Mouse (Mus musculus) small intestine, adult 2 months (tissue): ENCODE results near the gene Rere. TPM values are rescaled to one million over a fixed set of nuclear protein-coding genes. Genes with fewer than 3 reads are reported as not detected.

Source experiments
- H3K27ac ChIP-seq: fragments of 200-500 bp; 2 replicates; pipeline ENCODE4 v1.5.1; 2012; ENCODE audit warnings: low read depth, low read length, control low read depth, inconsistent platforms; ENCODE audit not compliant: insufficient read depth
- H3K27me3 ChIP-seq: fragments of 200-500 bp; 2 replicates; pipeline ENCODE4 v1.6.1; 2012; ENCODE audit warnings: mild to moderate bottlenecking, moderate library complexity, low read length, inconsistent platforms; ENCODE audit not compliant: control insufficient read depth, insufficient read depth
- H3K36me3 ChIP-seq: fragments of 200-500 bp; 2 replicates; pipeline ENCODE4 v1.6.1; 2012; ENCODE audit warnings: mild to moderate bottlenecking, low read length, control low read depth, inconsistent platforms; ENCODE audit not compliant: control insufficient read depth, insufficient read depth
- H3K4me1 ChIP-seq: fragments of 200-500 bp; 2 replicates; pipeline ENCODE4 v1.6.1; 2012; ENCODE audit warnings: low read length, inconsistent platforms, mixed read lengths; ENCODE audit not compliant: control insufficient read depth, insufficient read depth, insufficient read length
- H3K4me3 ChIP-seq: fragments of 200-500 bp; 2 replicates; pipeline ENCODE4 v1.5.1; 2012; ENCODE audit warnings: low read depth, mild to moderate bottlenecking, control low read depth, inconsistent platforms, low read length, moderate library complexity
- CTCF ChIP-seq: fragments of 200-500 bp; IDR thresholded peaks from 2 replicates; pipeline ENCODE4 v1.5.1; 2012; ENCODE audit warnings: low read depth, mild to moderate bottlenecking, control low read depth, inconsistent platforms, low read length, moderate library complexity, mixed read lengths; ENCODE audit not compliant: insufficient replicate concordance, insufficient read length; ENCODE audit errors: extremely low read depth
- POLR2A ChIP-seq: fragments of 200-500 bp; IDR thresholded peaks from 2 replicates; pipeline ENCODE4 v1.6.1; 2012; ENCODE audit warnings: low read depth, mild to moderate bottlenecking, control low read depth, inconsistent platforms, low read length, moderate library complexity
- WGBS: fragments of 180-500 bp; shearing (Covaris S2); methylation state at CpG from one replicate; pipeline ENCODE4 v1.1.7; 2018; 5-methylcytosine and 5-hydroxymethylcytosine counted together
- polyA plus RNA-seq: library from polyadenylated mRNA; depleted of rRNA; stranded (reverse); fragments of >200 nt; gene quantifications from 2 replicates; pipeline ENCODE4 v1.2.3, GENCODE M21; 2012

The Rere gene
- polyA plus RNA-seq, 1 experiment: 72.8 TPM

GRCm38 (mm10) chr4:150327476-150327875 is 46.0 kb downstream of the Rere start:
- no peak overlapping the region for H3K27ac ChIP-seq
- no peak overlapping the region for H3K4me3 ChIP-seq
- no peak for TF ChIP-seq CTCF
- TF ChIP-seq POLR2A: no peak
- H3K4me1 ChIP-seq: no peaks in the 10 kb centered on the region; the same call in 1 of the 2 replicates
- H3K27me3 ChIP-seq: no peaks in the 10 kb centered on the region
- 83% methylated on average over 4 of the region's 4 CpGs for WGBS
- no peaks in the 10 kb centered on the region for H3K36me3 ChIP-seq

DNA sequence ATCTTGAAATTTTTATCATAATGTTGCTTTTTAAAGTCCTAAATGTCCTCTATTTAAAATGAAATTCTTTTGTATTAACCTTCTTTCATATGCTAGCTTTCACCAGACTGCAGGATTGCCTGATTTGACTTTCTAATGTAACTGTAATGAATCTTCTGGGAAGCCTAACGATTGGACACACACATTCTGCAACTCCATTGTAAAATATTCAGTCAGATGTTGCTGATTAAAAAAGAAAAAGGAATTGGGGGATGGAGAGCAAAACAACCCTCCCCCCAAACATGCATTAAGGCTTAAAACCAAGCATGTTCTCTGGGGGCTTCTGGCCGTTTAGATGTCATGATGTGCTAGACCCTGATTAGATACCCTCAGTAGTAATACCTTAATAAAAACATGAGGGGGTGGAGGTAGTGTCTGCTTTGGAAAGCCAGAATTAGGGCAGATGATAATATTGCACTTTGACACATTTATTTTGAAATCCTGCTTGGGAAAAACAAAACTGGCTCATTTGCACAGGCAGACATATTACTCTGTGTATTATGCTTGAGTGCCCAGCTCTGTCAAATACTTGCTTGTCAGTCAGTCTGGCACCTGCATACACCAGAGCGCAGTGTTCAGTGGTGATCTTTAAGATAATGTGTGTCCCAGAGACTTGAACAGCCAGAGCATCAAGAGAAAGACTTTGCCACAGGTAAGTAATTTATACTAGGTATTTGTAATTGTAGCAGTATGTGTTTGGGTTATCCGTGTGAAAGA is 52.7 kb downstream of the Rere start:
- Histone ChIP-seq H3K27ac (no peak overlapping the region), H3K4me3 (no peak overlapping the region), H3K4me1 (no peaks in the 10 kb centered on the region), H3K36me3 (no peaks in the 10 kb centered on the region), H3K27me3 (no peaks in the 10 kb centered on the region)
- TF ChIP-seq POLR2A (no peak), CTCF (no peak)
- WGBS: 82% methylated on average over 4 of the region's 4 CpGs

GRCm38 (mm10) chr4:150337260-150337659 is 55.8 kb downstream of the Rere start:
- no peak overlapping the region for H3K4me3 ChIP-seq
- H3K27me3 ChIP-seq: no peaks in the 10 kb centered on the region
- 95% methylated on average over 1 of the region's 1 CpGs for WGBS
- H3K36me3 ChIP-seq: no peaks in the 10 kb centered on the region; the same call in 1 of the 2 replicates
- H3K27ac ChIP-seq: no peak overlapping the region
- TF ChIP-seq CTCF (no peak), POLR2A (no peak)
- H3K4me1 ChIP-seq: no peaks in the 10 kb centered on the region

- Histone ChIP-seq H3K27me3 (no peaks in the 10 kb centered on the region), H3K36me3 (no peaks in the 10 kb centered on the region; the same call in 1 of the 2 replicates), H3K4me3 (no peak overlapping the region), H3K4me1 (no peaks in the 10 kb centered on the region), H3K27ac (no peak overlapping the region)
- WGBS: 70% methylated on average over 8 of the region's 8 CpGs
- TF ChIP-seq POLR2A (no peak), CTCF (no peak)
Observed at GRCm38 (mm10) chr4:150338906-150339650, 57.6 kb downstream of the Rere start.

DNA sequence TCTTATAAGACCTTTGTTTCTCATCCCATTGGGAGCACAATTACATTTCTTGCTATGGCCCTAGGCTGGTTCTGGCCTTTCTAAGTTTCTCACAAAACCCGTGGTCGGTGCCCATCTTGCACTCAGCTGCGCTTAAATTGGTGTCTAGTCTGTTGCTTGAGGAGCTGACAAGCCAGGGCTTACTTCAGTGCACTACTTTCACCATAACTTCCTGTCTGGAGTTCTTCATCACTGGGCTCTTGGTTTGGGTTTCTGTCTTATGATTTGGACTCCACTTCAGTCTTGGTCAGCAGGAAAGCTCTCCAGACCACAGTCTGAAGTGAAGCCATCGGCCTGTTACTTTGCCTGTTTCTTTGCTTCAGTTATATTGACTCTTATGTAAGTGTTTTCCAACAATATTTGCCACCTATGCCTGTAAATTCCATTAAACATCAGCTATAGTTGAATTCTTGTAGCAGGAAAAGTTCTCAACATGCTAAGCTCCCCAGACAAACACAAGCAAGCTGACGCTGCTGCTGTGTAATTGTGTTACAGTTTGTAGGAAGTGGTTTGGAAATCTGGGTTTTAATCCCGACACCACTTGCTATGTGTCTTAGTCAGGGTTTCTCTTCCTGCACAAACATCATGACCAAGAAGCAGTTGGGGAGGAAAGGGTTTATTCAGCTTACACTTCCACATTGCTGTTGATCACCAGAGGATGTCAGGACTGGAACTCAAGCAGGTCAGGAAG is 59.5 kb downstream of the Rere start:
- Histone ChIP-seq H3K27me3 (no peaks in the 10 kb centered on the region), H3K4me3 (no peak overlapping the region), H3K4me1 (no peaks in the 10 kb centered on the region; the same call in 1 of the 2 replicates), H3K27ac (no peak overlapping the region), H3K36me3 (no peaks in the 10 kb centered on the region; the same call in 1 of the 2 replicates)
- WGBS: 82% methylated on average over 6 of the region's 6 CpGs
- TF ChIP-seq CTCF: no peak
- TF ChIP-seq POLR2A: no peak

DNA sequence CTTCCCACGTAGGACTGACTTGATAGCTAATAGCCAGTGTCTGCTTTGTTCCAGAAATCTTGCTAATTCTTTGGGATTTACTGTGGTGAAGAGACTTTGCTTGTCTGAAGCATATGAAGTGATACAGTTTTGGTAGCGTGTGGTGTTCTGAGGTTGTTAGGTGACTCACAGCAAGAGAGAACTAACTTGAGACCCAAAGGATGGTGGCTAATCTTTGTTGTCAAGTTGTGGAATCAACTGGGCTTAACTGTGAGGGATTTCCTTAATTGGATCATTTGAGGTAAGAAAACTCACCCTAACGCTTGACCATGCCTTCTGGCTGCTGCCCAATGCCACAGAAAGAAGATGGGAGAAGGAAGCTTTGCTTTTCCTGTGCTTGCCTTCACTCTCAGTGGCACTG is 63.1 kb downstream of the Rere start:
- 82% methylated on average over 3 of the region's 3 CpGs for WGBS
- peaks cover 2% of the 10 kb centered on the region for H3K4me1 ChIP-seq
- H3K27ac ChIP-seq: no peak overlapping the region
- H3K27me3 ChIP-seq: no peaks in the 10 kb centered on the region
- no peak overlapping the region for H3K4me3 ChIP-seq
- TF ChIP-seq POLR2A (no peak), CTCF (no peak)
- no peaks in the 10 kb centered on the region; the same call in 1 of the 2 replicates for H3K36me3 ChIP-seq
